Mouse (Mus musculus) urinary bladder, postnatal 10 days (tissue): ENCODE results near the gene Arl3.

Experiments used
- DNase-seq: peaks from one replicate; pipeline ENCODE4 v3.0.0; 2022; ENCODE audit warnings: low spot score

Arl3 gene

GRCm38 (mm10) chr19:46516667-46517528 is 56.1 kb downstream of the Arl3 start:
- no peak for DNase-seq

- no peak for DNase-seq
Measured at GRCm38 (mm10) chr19:46515287-46515821, 57.6 kb downstream of the Arl3 start.

GRCm38 (mm10) chr19:46514387-46514786 is 58.6 kb downstream of the Arl3 start:
- DNase-seq: no peak

GRCm38 (mm10) chr19:46511263-46511662 is 61.7 kb downstream of the Arl3 start:
- DNase-seq: no peak

GRCm38 (mm10) chr19:46510824-46511223 is 62.2 kb downstream of the Arl3 start:
- DNase-seq: no peak

GRCm38 (mm10) chr19:46510401-46510800 is 62.6 kb downstream of the Arl3 start:
- no peak for DNase-seq

GRCm38 (mm10) chr19:46509736-46510135 is 63.3 kb downstream of the Arl3 start:
- no peak for DNase-seq

- no peak for DNase-seq
Measured at GRCm38 (mm10) chr19:46509202-46509601, 63.8 kb downstream of the Arl3 start.

GRCm38 (mm10) chr19:46508738-46509137 is 64.3 kb downstream of the Arl3 start:
- DNase-seq: no peak

GRCm38 (mm10) chr19:46507806-46508205 is 65.2 kb downstream of the Arl3 start:
- no peak for DNase-seq

- DNase-seq: no peak
Measured at GRCm38 (mm10) chr19:46507181-46507581, 65.8 kb downstream of the Arl3 start.

GRCm38 (mm10) chr19:46506372-46506717 is 66.7 kb downstream of the Arl3 start:
- no peak for DNase-seq

- no peak for DNase-seq
Measured at GRCm38 (mm10) chr19:46505646-46506371, 67.2 kb downstream of the Arl3 start.

- no peak for DNase-seq
Measured at GRCm38 (mm10) chr19:46504822-46505417, 68.1 kb downstream of the Arl3 start.

- DNase-seq: no peak
Measured at GRCm38 (mm10) chr19:46504085-46504552, 68.9 kb downstream of the Arl3 start.

GRCm38 (mm10) chr19:46503351-46504084 is 69.5 kb downstream of the Arl3 start:
- DNase-seq: no peak

- DNase-seq: no peak
Measured at GRCm38 (mm10) chr19:46502471-46503166, 70.4 kb downstream of the Arl3 start.

- DNase-seq: peak; percentile 43
Measured at GRCm38 (mm10) chr19:46502069-46502455, 70.9 kb downstream of the Arl3 start.

GRCm38 (mm10) chr19:46501401-46502068 is 71.5 kb downstream of the Arl3 start, which contains the start of gene Trim8:
Gene Trim8, plus strand, starts transcription at chr19:46501702.
- no peak for DNase-seq

GRCm38 (mm10) chr19:46500581-46501341 is 72.2 kb downstream of the Arl3 start:
- no peak for DNase-seq
